Mouse (Mus musculus) WW6 (cell line): ENCODE measurements around the gene Ciart.
"Not testable (repeated sequence)": the region's sequence is repeated elsewhere in the genome, so short reads cannot be mapped to it uniquely, and the experiment has no call there.

Experiments
- DNase-seq: peaks from one replicate; pipeline ENCODE4 v3.0.0-alpha.2; 2013; ENCODE audit warnings: low read depth, low spot score

Ciart gene

GRCm38 (mm10) chr3:95881979-95882815 lies at the start of gene Ciart:
TSS of gene Ciart (minus strand) at chr3:95882251.
- DNase-seq: peak; percentile 86

- DNase-seq: no peak
Observed at GRCm38 (mm10) chr3:95931471-95931870, 49.4 kb upstream of the Ciart start.

GRCm38 (mm10) chr3:95930471-95930789 lies 48.4 kb upstream of the Ciart start:
- DNase-seq: no peak

DNA sequence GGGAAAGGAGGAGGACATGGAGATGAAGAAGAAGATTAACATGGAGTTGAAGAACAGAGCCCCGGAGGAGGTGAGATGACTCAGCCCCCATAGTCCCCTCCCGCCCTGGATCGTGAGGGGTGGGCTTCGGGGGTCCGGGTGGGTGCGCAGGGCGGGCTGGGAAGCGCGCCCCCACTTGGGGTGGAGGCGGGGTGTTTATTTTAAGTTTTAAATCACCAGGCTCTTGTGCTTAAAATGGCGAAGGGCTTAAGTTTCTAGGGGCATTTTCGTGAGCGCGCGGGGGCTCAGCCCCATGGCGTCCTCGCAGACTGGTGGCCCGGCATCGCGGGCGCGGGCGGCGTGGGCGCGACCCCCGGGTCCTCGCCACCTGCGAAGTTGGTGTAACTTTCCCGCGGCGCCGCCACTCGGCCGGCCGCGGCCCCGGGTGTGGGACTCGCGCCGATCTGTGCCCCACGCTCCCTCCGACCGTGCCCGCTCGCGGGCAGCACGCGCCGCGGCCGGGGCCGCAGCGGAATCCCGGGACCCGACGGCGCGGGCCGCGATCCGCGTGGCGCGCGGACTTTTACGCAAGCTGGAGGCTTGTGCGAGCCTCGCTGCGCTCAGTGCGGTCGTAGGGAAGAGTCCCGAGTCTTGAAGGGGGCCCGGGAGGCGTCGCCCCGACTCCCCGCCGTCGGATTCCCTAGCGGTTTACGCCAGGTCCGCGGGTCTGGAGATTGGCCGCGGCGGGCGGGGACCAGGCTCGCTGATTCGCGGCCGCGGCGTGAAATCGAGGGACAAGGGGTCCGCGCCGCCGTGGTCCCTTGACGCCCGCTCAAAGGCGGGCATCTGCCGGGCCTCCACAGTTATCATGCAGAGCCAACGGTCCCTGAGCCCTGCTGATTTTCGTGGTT lies 47.8 kb upstream of the Ciart start:
- DNase-seq: no peak

DNA sequence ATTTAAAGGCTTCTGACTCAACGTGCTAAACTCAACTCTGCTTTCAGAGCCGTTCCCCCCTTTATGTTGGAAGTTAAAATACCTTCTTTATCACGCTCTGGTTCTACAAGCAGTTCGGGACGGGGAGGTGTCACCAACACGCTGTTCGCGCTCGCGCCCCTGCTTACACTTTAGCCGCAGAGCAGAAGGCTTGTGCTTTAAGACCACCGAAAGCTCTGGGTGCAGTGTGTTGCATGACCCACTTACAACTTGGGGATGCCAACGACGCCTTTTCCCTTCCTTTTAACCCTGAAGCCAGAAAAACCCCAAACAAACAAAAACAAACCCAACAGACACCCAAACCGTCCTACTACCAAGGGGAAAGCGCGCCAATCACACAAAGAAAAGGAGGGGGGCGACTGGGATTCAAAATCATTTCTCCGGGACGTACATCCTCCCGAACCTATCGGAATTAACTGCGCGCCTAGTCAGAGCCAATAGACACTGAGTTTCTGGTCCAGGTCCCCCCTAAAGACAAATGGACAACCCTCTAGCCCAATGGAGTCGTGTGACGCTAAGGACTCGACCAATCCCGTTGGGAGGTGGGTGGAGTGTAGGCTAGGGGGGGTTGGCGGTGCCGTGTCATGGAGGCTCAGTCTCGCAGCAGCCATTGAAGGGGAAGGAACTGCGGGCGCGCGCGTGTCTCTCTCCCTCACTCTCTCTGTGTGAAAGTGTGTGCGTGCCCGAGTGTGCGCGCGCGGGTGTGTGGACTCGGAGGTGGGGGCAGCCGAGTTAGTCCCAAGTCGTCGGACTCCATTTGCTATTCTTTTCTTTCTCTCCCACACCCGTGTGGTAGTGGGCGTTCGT lies 46.8 kb upstream of the Ciart start, which contains the start of gene Anp32e:
Anp32e (plus strand) TSS at position 589 of the 846 bp plus-strand sequence.
- peak; percentile 94 for DNase-seq

- DNase-seq: no peak
Observed at GRCm38 (mm10) chr3:95928261-95928657, 46.2 kb upstream of the Ciart start.

DNA sequence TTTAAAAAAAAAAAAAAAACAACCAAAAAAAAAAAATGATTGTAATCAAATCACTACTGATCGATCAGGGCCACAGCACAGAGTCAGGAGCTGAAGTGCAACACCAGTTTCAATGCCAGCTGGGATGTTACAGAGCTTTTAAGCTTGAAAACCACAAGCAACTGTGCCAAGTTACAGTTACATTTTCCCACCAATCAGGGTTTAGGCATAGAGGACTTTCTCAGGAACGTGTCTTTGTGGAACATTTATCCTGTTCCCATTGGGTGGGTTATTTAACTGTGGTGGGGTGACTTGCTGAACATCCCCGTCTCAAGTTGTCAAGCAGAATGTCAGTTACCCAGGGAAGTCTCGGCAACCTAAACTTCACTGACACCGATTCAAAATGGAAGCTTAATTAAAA lies 43.0 kb upstream of the Ciart start:
- DNase-seq: no peak

DNA sequence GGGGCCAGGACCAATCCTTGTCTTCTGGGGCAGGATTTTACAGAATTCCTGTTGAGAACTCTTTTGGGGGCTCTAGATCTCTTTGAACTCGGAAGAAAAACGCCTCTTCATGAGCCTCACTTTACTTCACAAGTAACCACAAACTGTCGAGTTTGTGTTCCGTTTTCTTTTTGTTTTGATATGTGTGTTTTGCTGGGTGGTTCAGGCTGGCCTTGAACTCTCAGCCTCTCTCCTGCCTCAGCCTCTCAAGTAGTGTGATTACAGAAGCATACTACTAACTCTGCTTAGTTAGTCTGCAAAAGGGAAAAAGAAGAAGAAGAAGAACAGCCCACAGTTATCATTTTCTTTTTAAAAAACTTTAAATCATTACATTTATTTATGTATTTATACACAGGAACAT lies 42.1 kb upstream of the Ciart start:
- no peak for DNase-seq

DNA sequence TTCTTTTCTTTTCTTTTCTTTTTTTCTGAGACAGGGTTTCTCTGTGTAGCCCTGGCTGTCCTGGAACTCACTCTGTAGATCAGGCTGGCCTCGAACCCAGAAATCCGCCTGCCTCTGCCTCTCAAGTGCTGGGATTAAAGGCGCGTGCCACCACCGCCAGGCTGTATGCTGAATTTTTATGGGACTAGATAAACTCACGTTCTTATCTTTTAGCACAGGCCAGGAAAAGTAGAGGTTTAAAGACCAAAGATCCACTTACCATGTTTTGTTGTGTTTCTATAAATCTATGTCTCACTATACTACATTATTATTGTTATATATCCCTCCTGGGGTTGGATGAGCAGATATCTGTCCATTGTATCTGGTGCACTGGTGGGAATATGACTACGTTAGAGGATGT lies 41.4 kb upstream of the Ciart start:
- DNase-seq: not testable (repeated sequence)

GRCm38 (mm10) chr3:95920532-95920931 lies 38.5 kb upstream of the Ciart start:
- DNase-seq: not testable (repeated sequence)

- no peak for DNase-seq
Observed at GRCm38 (mm10) chr3:95916760-95917159, 34.7 kb upstream of the Ciart start.

DNA sequence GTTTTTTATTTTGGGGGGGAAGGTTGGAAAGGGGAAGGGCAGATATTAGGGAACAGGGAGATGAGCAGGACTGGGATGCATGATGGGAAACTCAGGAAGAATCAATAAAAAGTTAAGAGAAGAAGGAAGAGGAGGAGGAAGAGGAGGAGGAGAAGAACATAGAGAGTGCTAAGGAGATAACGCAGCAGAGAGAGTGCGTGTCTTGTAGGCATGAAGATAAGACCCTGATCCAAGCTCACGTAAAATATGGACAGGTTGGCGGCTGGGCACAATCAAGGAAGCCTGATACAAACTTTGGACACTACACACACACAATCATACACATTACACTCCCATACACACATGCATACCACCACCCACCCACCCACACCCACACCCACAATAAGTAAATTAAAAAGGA lies 32.7 kb upstream of the Ciart start:
- no peak for DNase-seq

GRCm38 (mm10) chr3:95907613-95908012 lies 25.6 kb upstream of the Ciart start:
- DNase-seq: no peak

- DNase-seq: no peak
Observed at GRCm38 (mm10) chr3:95906860-95907259, 24.8 kb upstream of the Ciart start.

- DNase-seq: no peak
Observed at GRCm38 (mm10) chr3:95905940-95906492, 24.0 kb upstream of the Ciart start.

DNA sequence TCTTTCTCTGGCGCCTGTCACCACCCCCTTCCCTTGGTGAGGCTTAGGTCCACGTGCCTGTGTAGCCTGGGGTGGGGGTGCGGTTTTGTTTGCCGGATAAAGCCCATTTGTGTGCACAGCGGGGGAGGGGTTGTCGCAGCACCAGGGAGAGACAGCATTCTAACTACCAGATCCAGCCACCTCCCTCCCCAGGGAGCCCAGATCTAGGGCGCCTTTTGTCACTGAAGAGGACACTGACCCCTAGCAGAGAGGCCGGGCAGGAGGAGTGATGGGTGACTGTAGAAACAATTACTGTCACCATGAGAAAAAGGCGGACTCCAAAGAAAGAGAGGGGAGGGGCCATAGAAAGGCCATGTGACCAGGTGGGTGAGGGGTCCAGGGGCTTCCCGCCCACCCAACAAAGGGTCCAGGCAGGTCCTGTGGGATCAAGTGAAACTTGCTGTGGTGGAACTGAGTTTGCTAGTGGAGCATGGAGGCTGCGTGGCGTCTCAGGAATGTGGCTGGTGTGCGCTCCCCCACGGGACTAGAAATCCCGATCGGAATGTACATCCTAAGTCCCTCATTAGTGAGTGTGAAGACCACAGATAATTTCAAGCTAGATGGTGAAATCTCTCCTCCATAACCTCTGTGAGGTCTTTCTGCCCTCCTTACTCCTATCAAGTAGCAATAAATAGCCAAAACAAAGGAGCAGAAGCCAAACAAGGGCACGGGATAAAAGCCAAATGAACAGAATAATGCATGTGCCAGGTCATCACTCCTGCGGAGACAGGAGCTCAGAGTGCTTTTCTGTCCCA lies 23.3 kb upstream of the Ciart start:
- no peak for DNase-seq

DNA sequence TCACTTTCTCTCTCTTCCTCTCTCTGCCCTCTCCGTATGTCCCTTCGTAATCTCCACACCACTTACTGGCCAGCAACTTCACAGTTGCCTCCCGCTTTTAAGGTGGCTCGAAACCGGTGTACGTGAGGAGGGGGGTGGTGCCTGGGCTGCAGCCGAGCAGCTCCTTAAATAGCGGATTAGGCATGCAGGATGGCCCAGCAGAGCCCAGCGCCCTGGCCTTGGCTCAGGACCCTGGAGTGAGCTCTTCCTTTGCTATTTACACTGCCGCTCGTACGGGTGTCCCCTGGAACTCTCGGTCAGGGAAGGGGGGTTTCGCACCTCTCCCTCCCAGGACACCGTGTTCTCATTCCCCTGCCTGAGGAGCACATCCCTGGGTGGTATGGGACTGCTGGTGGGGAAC lies 22.5 kb upstream of the Ciart start, which contains the start of gene Car14:
Car14 (minus strand) TSS at position 124 of the 400 bp plus-strand sequence.
- DNase-seq: no peak

GRCm38 (mm10) chr3:95903753-95904502 lies 21.9 kb upstream of the Ciart start:
- no peak for DNase-seq

- DNase-seq: no peak
Observed at GRCm38 (mm10) chr3:95902643-95903042, 20.6 kb upstream of the Ciart start.

- no peak for DNase-seq
Observed at GRCm38 (mm10) chr3:95902373-95902625, 20.2 kb upstream of the Ciart start.
